ENCODE assay signal across 8 mouse cellular contexts in the genomic region with DNA sequence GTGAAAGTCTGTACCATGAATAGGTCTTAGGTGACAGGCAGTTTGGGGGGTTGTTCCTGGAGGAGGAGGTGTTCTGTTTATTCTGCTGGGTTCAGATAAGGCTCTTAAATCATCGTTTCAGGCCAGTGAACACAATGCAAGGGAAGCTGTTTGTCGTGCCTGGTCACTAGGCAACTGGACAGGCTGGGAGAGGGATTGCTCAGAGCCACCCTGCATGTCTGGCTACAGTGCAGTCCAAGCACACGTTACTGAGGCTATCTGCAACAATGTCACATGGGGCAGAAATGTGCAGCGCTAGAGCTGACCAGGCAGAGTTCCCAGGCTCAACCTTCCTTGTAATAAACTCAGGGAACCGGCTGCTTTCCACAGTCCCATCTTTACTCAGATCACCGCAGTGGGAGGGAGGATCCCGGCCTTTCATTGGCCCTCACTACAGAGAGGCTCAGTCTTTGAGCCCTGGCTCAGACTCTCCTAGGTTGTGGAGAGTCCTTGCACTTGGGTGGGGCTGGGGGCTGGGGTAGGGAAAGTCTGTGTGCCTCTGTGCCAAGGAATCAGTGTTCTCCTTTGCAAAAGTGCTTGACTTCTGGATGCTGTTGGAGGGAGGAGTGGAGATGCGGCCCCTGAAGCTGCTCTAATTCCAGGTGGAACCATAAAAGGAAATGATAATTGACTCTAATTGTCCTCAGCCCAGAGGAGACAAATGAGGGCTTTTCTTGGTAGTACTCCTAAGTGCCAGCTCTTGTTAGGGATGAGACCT.
DNase-seq lines count a peak whose midpoint lies in the region; ATAC-seq and TF ChIP-seq lines count a peak whose summit lies in the region.

No protein-coding gene starts in this region.

- peak overlapping the region; percentile 64 for H3K27ac ChIP-seq in gastrocnemius, adult 2 months
- no peak overlapping the region for H3K27ac ChIP-seq in hindbrain, embryonic 16.5 days (ENCODE audit: low read depth, low read length)
- no peak overlapping the region for H3K27ac ChIP-seq in liver, postnatal 0 days (ENCODE audit: low read depth)
- H3K27ac ChIP-seq in stomach, embryonic 14.5 days (ENCODE audit: low read length), result peak overlapping the region; percentile 40; the same call in 1 of the 2 replicates

- H3K36me3 ChIP-seq in hindbrain, embryonic 16.5 days (ENCODE audit: control insufficient read depth, insufficient read depth, low read length), result no peaks in the 10 kb centered on the region
- H3K36me3 ChIP-seq in liver, postnatal 0 days (replicated peaks; ENCODE audit: insufficient read depth, low read length), result no peaks in the 10 kb centered on the region
- H3K36me3 ChIP-seq in stomach, embryonic 14.5 days (ENCODE audit: control insufficient read depth, insufficient read depth, low read length), result no peaks in the 10 kb centered on the region

- peak overlapping the region; percentile 11; the same call in 1 of the 2 replicates for H3K4me3 ChIP-seq in gastrocnemius, adult 2 months
- H3K4me3 ChIP-seq in hindbrain, embryonic 16.5 days (ENCODE audit: low read length), result no peak overlapping the region
- H3K4me3 ChIP-seq in liver, postnatal 0 days (ENCODE audit: low read depth, low read length), result no peak overlapping the region
- no peak overlapping the region for H3K4me3 ChIP-seq in stomach, embryonic 14.5 days (ENCODE audit: low read depth, low read length)

- TF ChIP-seq CTCF in gastrocnemius, adult 2 months (IDR thresholded peaks at IDR 0.05), result no peak
- no peak for TF ChIP-seq CTCF in liver, postnatal 0 days (IDR thresholded peaks at IDR 0.05; ENCODE audit: low read depth)

- H3K4me2 ChIP-seq in hindbrain, embryonic 16.5 days (ENCODE audit: low read length), result no peak overlapping the region
- no peak overlapping the region for H3K4me2 ChIP-seq in liver, postnatal 0 days (ENCODE audit: low read depth, low read length)
- H3K4me2 ChIP-seq in stomach, embryonic 14.5 days (replicated peaks; ENCODE audit: low read depth, low read length), result no peak overlapping the region; the same call in 1 of the 2 replicates

- ATAC-seq in hindbrain, embryonic 16.5 days, result peak; percentile 93
- ATAC-seq in liver, postnatal 0 days, result peak; percentile 57
- peak; percentile 77 for ATAC-seq in stomach, embryonic 14.5 days (ENCODE audit: insufficient number of reproducible peaks, insufficient read depth, low FRiP score, low read depth)

- no peak overlapping the region for H3K9ac ChIP-seq in hindbrain, embryonic 16.5 days (ENCODE audit: low read depth, low read length)
- H3K9ac ChIP-seq in liver, postnatal 0 days (replicated peaks), result no peak overlapping the region
- H3K9ac ChIP-seq in stomach, embryonic 14.5 days (replicated peaks; ENCODE audit: low read depth, low read length), result no peak overlapping the region

- 10% methylated on average over 8 of the region's 8 CpGs for WGBS in hindbrain, embryonic 16.5 days
- 17% methylated on average over 8 of the region's 8 CpGs for WGBS in liver, postnatal 0 days (ENCODE audit: insufficient replicate concordance)
- WGBS in stomach, embryonic 14.5 days, result 7% methylated on average over 8 of the region's 8 CpGs

- H3K9me3 ChIP-seq in hindbrain, embryonic 16.5 days (ENCODE audit: control insufficient read depth, low read length), result no peaks in the 10 kb centered on the region
- H3K9me3 ChIP-seq in liver, postnatal 0 days (ENCODE audit: low read length), result no peaks in the 10 kb centered on the region
- no peaks in the 10 kb centered on the region for H3K9me3 ChIP-seq in stomach, embryonic 14.5 days (ENCODE audit: control insufficient read depth, low read depth, low read length)

- H3K4me1 ChIP-seq in hindbrain, embryonic 16.5 days (ENCODE audit: control insufficient read depth, insufficient read depth, low read depth, low read length), result peaks cover 6% of the 10 kb centered on the region
- peaks cover 4% of the 10 kb centered on the region for H3K4me1 ChIP-seq in liver, postnatal 0 days (ENCODE audit: insufficient read depth)
- peaks cover 12% of the 10 kb centered on the region; the same call in 1 of the 2 replicates for H3K4me1 ChIP-seq in stomach, embryonic 14.5 days (ENCODE audit: control insufficient read depth, insufficient read depth, low read length)

- intact Hi-C loops in gastrocnemius, adult 2 months (cut with DNase I), result no loop called here

- DNase-seq in kidney, adult 11 months, result peak; percentile 60
- DNase-seq in kidney, postnatal 10 days, result no peak
- peak; percentile 75 for DNase-seq in gastrocnemius, adult 2 months
- DNase-seq in liver, postnatal 0 days, result no peak
- no peak for DNase-seq in spleen, postnatal 10 days (ENCODE audit: low spot score in 2 of 2)
- DNase-seq in left cerebral cortex, adult 9 months (ENCODE audit: low spot score in 2 of 2), result no peak

- no peaks in the 10 kb centered on the region for H3K27me3 ChIP-seq in hindbrain, embryonic 16.5 days (replicated peaks; ENCODE audit: control insufficient read depth, insufficient read depth, low read length)
- no peaks in the 10 kb centered on the region for H3K27me3 ChIP-seq in liver, postnatal 0 days (ENCODE audit: insufficient read depth, low read length)
- H3K27me3 ChIP-seq in stomach, embryonic 14.5 days (ENCODE audit: control insufficient read depth, insufficient read depth, low read length), result no peaks in the 10 kb centered on the region

- 0 out of 2 replicates have a peak, but pooled peaks have one; percentile 14 for TF ChIP-seq EP300 in liver, postnatal 0 days (IDR thresholded peaks at IDR 0.05; ENCODE audit: low read depth)

Comparison
In these comparisons a context has a peak if more than half of its experiments do, and no peak if none do; other contexts are left out.
1. DNase-seq: peak in kidney, adult 11 months (single experiment) and gastrocnemius, adult 2 months (single experiment); none in kidney, postnatal 10 days (single experiment), liver, postnatal 0 days (single experiment), spleen, postnatal 10 days (0 of 2) and left cerebral cortex, adult 9 months (0 of 2).
2. H3K27ac ChIP-seq: peak in gastrocnemius, adult 2 months (single experiment) and stomach, embryonic 14.5 days (single experiment); none in hindbrain, embryonic 16.5 days (single experiment) and liver, postnatal 0 days (single experiment).
3. Peak in every context shown above with its lines, with median percentiles within 50 percentile points of each other: ATAC-seq.